Mouse (Mus musculus): ENCODE data around the gene Naip6. TPM values are rescaled to one million over a fixed set of nuclear protein-coding genes. Genes with fewer than 3 reads are reported as not detected.
"Not testable (repeated sequence)": the region's sequence is repeated elsewhere in the genome, so short reads cannot be mapped to it uniquely, and the experiment has no call there.

Gene Naip6
- polyA plus RNA-seq, 1 experiment from 2014 or later: 0.20 TPM

DNA sequence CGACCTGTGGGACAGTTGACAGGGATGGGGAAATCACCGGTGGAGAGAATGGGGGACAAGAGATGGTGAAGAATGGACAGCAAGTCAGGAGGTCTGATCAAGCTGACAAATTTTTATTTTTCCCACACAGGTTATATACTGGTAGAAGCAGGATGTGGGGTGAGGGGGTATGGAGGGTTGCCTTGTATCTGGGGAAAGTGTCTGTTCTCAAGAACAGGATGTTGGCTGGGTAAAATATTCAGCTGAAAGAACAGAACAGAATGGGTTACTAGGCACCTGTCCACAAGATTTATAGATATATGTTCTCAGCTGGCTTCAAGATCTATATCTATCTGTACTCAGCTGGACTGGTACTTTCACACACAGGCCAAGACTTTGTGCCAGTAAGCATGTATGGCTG lies 65.6 kb downstream of the Naip6 start:
- not testable (repeated sequence) for H3K4me3 ChIP-seq; H3K27ac ChIP-seq; ATAC-seq (ENCODE audit: borderline replicate concordance, extremely low read depth, low FRiP score, low TSS enrichment); H3K4me1 ChIP-seq; H3K27me3 ChIP-seq; H3K36me3 ChIP-seq; H3K9me3 ChIP-seq; H3K4me2 ChIP-seq; H3K9ac ChIP-seq
- WGBS: 77% methylated on average over 2 of the region's 2 CpGs

GRCm38 (mm10) chr13:100246896-100247519 lies 70.5 kb downstream of the Naip6 start:
- not testable (repeated sequence) for H3K4me1 ChIP-seq; H3K4me3 ChIP-seq; H3K27ac ChIP-seq; H3K4me2 ChIP-seq; H3K9ac ChIP-seq; H3K36me3 ChIP-seq; H3K27me3 ChIP-seq; ATAC-seq (ENCODE audit: borderline replicate concordance, extremely low read depth, low FRiP score, low TSS enrichment); H3K9me3 ChIP-seq
- WGBS: 60% methylated on average over 5 of the region's 5 CpGs

DNA sequence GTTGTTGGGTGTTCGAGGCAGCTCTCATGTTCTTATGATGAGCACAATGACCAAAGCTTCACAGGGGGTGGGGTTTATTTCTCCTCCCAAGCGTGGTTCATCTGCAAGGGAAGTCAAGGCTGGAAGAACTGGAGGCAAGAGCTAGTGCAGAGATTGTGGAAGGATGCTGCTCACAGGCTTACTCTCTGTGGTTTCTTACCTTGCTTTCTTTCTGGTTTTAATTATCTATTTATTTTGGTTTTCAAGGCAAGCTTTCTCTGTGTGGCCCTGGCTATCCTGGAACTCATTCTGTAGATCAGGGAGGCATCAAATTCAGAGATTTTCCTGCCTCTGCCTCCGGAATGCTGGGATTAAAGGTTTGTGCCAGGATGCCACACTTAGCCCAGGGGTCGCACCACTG lies 71.3 kb downstream of the Naip6 start, which contains the start of gene Naip5:
Gene Naip5 (minus strand): TSS at position 101 of the 400 bp plus-strand sequence.
- not testable (repeated sequence) for H3K9ac ChIP-seq; H3K4me1 ChIP-seq; H3K4me2 ChIP-seq; H3K27me3 ChIP-seq; ATAC-seq (ENCODE audit: borderline replicate concordance, extremely low read depth, low FRiP score, low TSS enrichment); H3K36me3 ChIP-seq; H3K9me3 ChIP-seq; H3K4me3 ChIP-seq; H3K27ac ChIP-seq
- 72% methylated on average over 4 of the region's 4 CpGs for WGBS

DNA sequence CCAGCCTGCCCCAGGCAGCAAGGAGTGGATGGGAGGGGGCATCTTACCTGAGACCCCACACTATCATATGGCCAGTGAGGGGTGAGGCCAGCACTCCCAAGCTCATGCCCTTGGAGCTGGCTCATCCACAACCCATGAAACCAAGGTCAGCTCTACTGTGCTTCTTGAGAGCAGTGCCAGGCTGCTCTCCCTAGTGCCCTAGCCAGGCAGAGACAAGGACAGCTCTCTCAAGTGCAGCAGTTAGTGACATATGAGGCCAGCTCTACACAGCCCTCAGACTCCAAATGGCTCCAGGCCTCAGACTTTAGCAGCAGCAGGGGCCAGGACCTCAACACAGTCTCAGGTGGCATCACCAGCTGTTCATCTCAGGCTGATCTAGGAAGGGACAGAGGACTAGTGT lies 73.8 kb downstream of the Naip6 start:
- H3K4me1 ChIP-seq: no peaks in the 10 kb centered on the region
- H3K36me3 ChIP-seq: no peaks in the 10 kb centered on the region
- H3K4me3 ChIP-seq: no peak overlapping the region
- H3K4me2 ChIP-seq: no peak overlapping the region
- H3K27me3 ChIP-seq: no peaks in the 10 kb centered on the region
- H3K9ac ChIP-seq: no peak overlapping the region
- H3K27ac ChIP-seq: no peak overlapping the region
- no peak for ATAC-seq (ENCODE audit: borderline replicate concordance, extremely low read depth, low FRiP score, low TSS enrichment)
- no peaks in the 10 kb centered on the region for H3K9me3 ChIP-seq

Other genes starting within 250 kb of the Naip6 start
- 31.1 and 32.0 TPM in 2 replicates for gene Bdp1, start 213.6 kb downstream of the Naip6 start, polyA plus RNA-seq (2015; fragmentation: Nextera tagmentation; extraction: Ambion mirVana)
- 117 and 125 TPM in 2 replicates for gene Serf1, start 209.7 kb downstream of the Naip6 start, polyA plus RNA-seq (2015; fragmentation: Nextera tagmentation; extraction: Ambion mirVana)
- gene Smn1, start 192.8 kb downstream of the Naip6 start, polyA plus RNA-seq (2015; fragmentation: Nextera tagmentation; extraction: Ambion mirVana): 42.1 and 43.7 TPM in 2 replicates
- 0.36 and 0.60 TPM in 2 replicates for gene Naip2, start 115.6 kb downstream of the Naip6 start, polyA plus RNA-seq (2015; fragmentation: Nextera tagmentation; extraction: Ambion mirVana)
- gene Naip5, start 71.4 kb downstream of the Naip6 start, polyA plus RNA-seq (2015; fragmentation: Nextera tagmentation; extraction: Ambion mirVana): 0.21 and 0.36 TPM in 2 replicates
- gene Naip1, start 135.2 kb upstream of the Naip6 start, polyA plus RNA-seq (2015; fragmentation: Nextera tagmentation; extraction: Ambion mirVana): 0.05 TPM in 1 of 2 replicates, not detected in the other
- gene Gtf2h2, start 174.9 kb upstream of the Naip6 start, polyA plus RNA-seq (2015; fragmentation: Nextera tagmentation; extraction: Ambion mirVana): 65.2 and 65.4 TPM in 2 replicates
- gene Ocln, start 235.0 kb upstream of the Naip6 start, polyA plus RNA-seq (2015; fragmentation: Nextera tagmentation; extraction: Ambion mirVana): 32.6 and 34.1 TPM in 2 replicates

Measured in lung, embryonic 15.5 days (tissue).